Mouse (Mus musculus): ENCODE results near the gene Rnf212b. TPM values are rescaled to one million over a fixed set of nuclear protein-coding genes. Genes with fewer than 3 reads are reported as not detected.

Gene Rnf212b
- total and polyA plus RNA-seq, 3 experiments: not detected

GRCm38 (mm10) chr14:54903641-54904040, 89.7 kb downstream of the Rnf212b start:
- no peak overlapping the region for H3K9ac ChIP-seq (ENCODE audit: insufficient read depth, low read depth)
- peaks cover 0 to 10% of the 10 kb centered on the region in 2 experiments; a peak in 2 of 4 replicates for H3K4me1 ChIP-seq (ENCODE audit: control insufficient read depth in 1 of 2, insufficient read depth in 2 of 2)
- in situ Hi-C loops (cut with MboI; ENCODE audit: low pct_ligation_motif_present, low pct_unique_long_range_greater_than_20kb, low sequenced_read_pairs): loop anchor here (5.0 kb wide), 2 partner anchors 34 to 109 kb away; partner anchors contain the start of gene Cmtm5
- H3K36me3 ChIP-seq (replicated peaks in 1 of 2; ENCODE audit: control insufficient read depth in 1 of 2, insufficient read depth in 1 of 2, low read length in 1 of 2): peaks cover 0 to 9% of the 10 kb centered on the region in 2 experiments
- no peaks in the 10 kb centered on the region for H3K79me2 ChIP-seq (replicated peaks; ENCODE audit: control insufficient read depth, extremely low read depth, insufficient read depth, poor library complexity, severe bottlenecking)
- H3K9me3 ChIP-seq (replicated peaks; ENCODE audit: low read length): no peaks in the 10 kb centered on the region
- H3K4me3 ChIP-seq (replicated peaks in 1 of 3; ENCODE audit: low read depth in 2 of 3, low read length in 2 of 3, poor library complexity in 1 of 3): no peak overlapping the region
- peaks cover 2% of the 10 kb centered on the region for H3K27me3 ChIP-seq (replicated peaks)
- TF ChIP-seq RCOR1 (conservative IDR thresholded peaks at IDR 0.05; ENCODE audit: low read depth, low read length): no peak
- TF ChIP-seq IRF4 (IDR thresholded peaks at IDR 0.05; ENCODE audit: low read depth, low read length): no peak
- TF ChIP-seq MYC (IDR thresholded peaks at IDR 0.05; ENCODE audit: low read depth, low read length): no peak
- TF ChIP-seq TCF12 (IDR thresholded peaks at IDR 0.05; ENCODE audit: low read depth, low read length): no peak
- no peak for TF ChIP-seq MEF2A (IDR thresholded peaks at IDR 0.05; ENCODE audit: borderline replicate concordance, low read depth, low read length)
- no peak for TF ChIP-seq JUN (IDR thresholded peaks at IDR 0.05; ENCODE audit: insufficient read depth, low read depth, low read length)
- dilution Hi-C loops (cut with MboI; ENCODE audit: extremely low pct_ligation_motif_present, extremely low pct_unique_long_range_greater_than_20kb, low sequenced_read_pairs): no loop called here
- no peak overlapping the region for H3K27ac ChIP-seq (ENCODE audit: insufficient read depth, low read depth)
- DNase-seq (ENCODE audit: extremely low read depth): no peak
- H3K4me2 ChIP-seq (ENCODE audit: insufficient read depth, low read depth, poor library complexity, severe bottlenecking): no peak overlapping the region

Other genes starting within 250 kb of the Rnf212b start
Only the 20 nearest of the 24 such genes appear.
- gene Psmb11, start 192.7 kb upstream of the Rnf212b start, total RNA-seq (2012; rRNA removed): not detected in 2 replicates
- not detected in 2 replicates for gene Psmb11, start 192.7 kb upstream of the Rnf212b start, total RNA-seq (2014; rRNA removed)
- not detected in 2 replicates for gene Psmb11, start 192.7 kb upstream of the Rnf212b start, polyA plus RNA-seq (2012; ENCODE audit: insufficient read length, low read depth)
- not detected in 2 replicates for gene Gm17606, start 173.2 kb upstream of the Rnf212b start, total RNA-seq (2012; rRNA removed)
- gene Gm17606, start 173.2 kb upstream of the Rnf212b start, total RNA-seq (2014; rRNA removed): not detected in 2 replicates
- 1.9 and 2.5 TPM in 2 replicates for gene Gm17606, start 173.2 kb upstream of the Rnf212b start, polyA plus RNA-seq (2012; ENCODE audit: insufficient read length, low read depth)
- 1.5 and 1.6 TPM in 2 replicates for gene Cdh24, start 172.8 kb upstream of the Rnf212b start, total RNA-seq (2012; rRNA removed)
- 1.0 and 1.2 TPM in 2 replicates for gene Cdh24, start 172.8 kb upstream of the Rnf212b start, total RNA-seq (2014; rRNA removed)
- 4.9 and 5.4 TPM in 2 replicates for gene Cdh24, start 172.8 kb upstream of the Rnf212b start, polyA plus RNA-seq (2012; ENCODE audit: insufficient read length, low read depth)
- gene 1700123O20Rik, start 127.9 kb upstream of the Rnf212b start, total RNA-seq (2012; rRNA removed): 33.1 and 37.4 TPM in 2 replicates
- 56.0 and 59.1 TPM in 2 replicates for gene 1700123O20Rik, start 127.9 kb upstream of the Rnf212b start, total RNA-seq (2014; rRNA removed)
- 60.7 and 63.3 TPM in 2 replicates for gene 1700123O20Rik, start 127.9 kb upstream of the Rnf212b start, polyA plus RNA-seq (2012; ENCODE audit: insufficient read length, low read depth)
- gene Acin1, start 127.2 kb upstream of the Rnf212b start, total RNA-seq (2012; rRNA removed): 118 and 148 TPM in 2 replicates
- 74.0 and 85.6 TPM in 2 replicates for gene Acin1, start 127.2 kb upstream of the Rnf212b start, total RNA-seq (2014; rRNA removed)
- gene Acin1, start 127.2 kb upstream of the Rnf212b start, polyA plus RNA-seq (2012; ENCODE audit: insufficient read length, low read depth): 324 and 364 TPM in 2 replicates
- not detected in 2 replicates for gene Gm29776, start 115.3 kb upstream of the Rnf212b start, total RNA-seq (2012; rRNA removed)
- gene Gm29776, start 115.3 kb upstream of the Rnf212b start, total RNA-seq (2014; rRNA removed): not detected in 2 replicates
- not detected in 2 replicates for gene Gm29776, start 115.3 kb upstream of the Rnf212b start, polyA plus RNA-seq (2012; ENCODE audit: insufficient read length, low read depth)
- 0.34 TPM in 1 of 2 replicates, not detected in the other for gene Cebpe, start 102.0 kb upstream of the Rnf212b start, total RNA-seq (2012; rRNA removed)
- not detected in 2 replicates for gene Cebpe, start 102.0 kb upstream of the Rnf212b start, total RNA-seq (2014; rRNA removed)
- 0.46 TPM in 1 of 2 replicates, not detected in the other for gene Cebpe, start 102.0 kb upstream of the Rnf212b start, polyA plus RNA-seq (2012; ENCODE audit: insufficient read length, low read depth)
- gene Slc7a8, start 32.2 kb upstream of the Rnf212b start, total RNA-seq (2012; rRNA removed): 0.08 and 0.13 TPM in 2 replicates
- not detected in 2 replicates for gene Slc7a8, start 32.2 kb upstream of the Rnf212b start, total RNA-seq (2014; rRNA removed)
- gene Slc7a8, start 32.2 kb upstream of the Rnf212b start, polyA plus RNA-seq (2012; ENCODE audit: insufficient read length, low read depth): 0.16 and 0.17 TPM in 2 replicates
- 2.3 and 3.7 TPM in 2 replicates for gene Homez, start 56.8 kb downstream of the Rnf212b start, total RNA-seq (2012; rRNA removed)
- 3.5 TPM in 2 replicates for gene Homez, start 56.8 kb downstream of the Rnf212b start, total RNA-seq (2014; rRNA removed)
- gene Homez, start 56.8 kb downstream of the Rnf212b start, polyA plus RNA-seq (2012; ENCODE audit: insufficient read length, low read depth): 2.3 and 7.2 TPM in 2 replicates
- 1.3 and 1.6 TPM in 2 replicates for gene Ppp1r3e, start 63.4 kb downstream of the Rnf212b start, total RNA-seq (2012; rRNA removed)
- 0.51 and 0.55 TPM in 2 replicates for gene Ppp1r3e, start 63.4 kb downstream of the Rnf212b start, total RNA-seq (2014; rRNA removed)
- gene Ppp1r3e, start 63.4 kb downstream of the Rnf212b start, polyA plus RNA-seq (2012; ENCODE audit: insufficient read length, low read depth): 1.2 and 1.4 TPM in 2 replicates
- 4.8 and 6.2 TPM in 2 replicates for gene Bcl2l2, start 69.2 kb downstream of the Rnf212b start, total RNA-seq (2012; rRNA removed)
- gene Bcl2l2, start 69.2 kb downstream of the Rnf212b start, total RNA-seq (2014; rRNA removed): 0.32 and 0.50 TPM in 2 replicates
- 0.46 and 0.76 TPM in 2 replicates for gene Bcl2l2, start 69.2 kb downstream of the Rnf212b start, polyA plus RNA-seq (2012; ENCODE audit: insufficient read length, low read depth)
- 0.13 TPM in 1 of 2 replicates, not detected in the other for gene Gm20521, start 69.3 kb downstream of the Rnf212b start, total RNA-seq (2012; rRNA removed)
- gene Gm20521, start 69.3 kb downstream of the Rnf212b start, total RNA-seq (2014; rRNA removed): not detected in 2 replicates
- gene Gm20521, start 69.3 kb downstream of the Rnf212b start, polyA plus RNA-seq (2012; ENCODE audit: insufficient read length, low read depth): not detected in 2 replicates
- gene Pabpn1, start 78.4 kb downstream of the Rnf212b start, total RNA-seq (2012; rRNA removed): 56.8 and 73.7 TPM in 2 replicates
- 85.5 and 88.0 TPM in 2 replicates for gene Pabpn1, start 78.4 kb downstream of the Rnf212b start, total RNA-seq (2014; rRNA removed)
- gene Pabpn1, start 78.4 kb downstream of the Rnf212b start, polyA plus RNA-seq (2012; ENCODE audit: insufficient read length, low read depth): 275 and 302 TPM in 2 replicates
- gene Slc22a17, start 99.0 kb downstream of the Rnf212b start, total RNA-seq (2012; rRNA removed): 0.71 and 1.1 TPM in 2 replicates
- 0.04 and 0.16 TPM in 2 replicates for gene Slc22a17, start 99.0 kb downstream of the Rnf212b start, total RNA-seq (2014; rRNA removed)
- 0.15 and 0.34 TPM in 2 replicates for gene Slc22a17, start 99.0 kb downstream of the Rnf212b start, polyA plus RNA-seq (2012; ENCODE audit: insufficient read length, low read depth)
- not detected in 2 replicates for gene Efs, start 112.0 kb downstream of the Rnf212b start, total RNA-seq (2012; rRNA removed)
- gene Efs, start 112.0 kb downstream of the Rnf212b start, total RNA-seq (2014; rRNA removed): not detected in 2 replicates
- gene Efs, start 112.0 kb downstream of the Rnf212b start, polyA plus RNA-seq (2012; ENCODE audit: insufficient read length, low read depth): not detected in 2 replicates
- gene Il25, start 118.6 kb downstream of the Rnf212b start, total RNA-seq (2012; rRNA removed): not detected in 2 replicates
- gene Il25, start 118.6 kb downstream of the Rnf212b start, total RNA-seq (2014; rRNA removed): not detected in 2 replicates
- gene Il25, start 118.6 kb downstream of the Rnf212b start, polyA plus RNA-seq (2012; ENCODE audit: insufficient read length, low read depth): not detected in 2 replicates
- gene Cmtm5, start 122.1 kb downstream of the Rnf212b start, total RNA-seq (2012; rRNA removed): not detected in 2 replicates
- gene Cmtm5, start 122.1 kb downstream of the Rnf212b start, total RNA-seq (2014; rRNA removed): not detected in 2 replicates
- not detected in 2 replicates for gene Cmtm5, start 122.1 kb downstream of the Rnf212b start, polyA plus RNA-seq (2012; ENCODE audit: insufficient read length, low read depth)
- 0.21 and 0.98 TPM in 2 replicates for gene Myh6, start 152.8 kb downstream of the Rnf212b start, total RNA-seq (2012; rRNA removed)
- gene Myh6, start 152.8 kb downstream of the Rnf212b start, total RNA-seq (2014; rRNA removed): 0.04 and 0.16 TPM in 2 replicates
- 1.3 and 1.5 TPM in 2 replicates for gene Myh6, start 152.8 kb downstream of the Rnf212b start, polyA plus RNA-seq (2012; ENCODE audit: insufficient read length, low read depth)
- not detected in 2 replicates for gene Gm17428, start 162.8 kb downstream of the Rnf212b start, total RNA-seq (2012; rRNA removed)
- not detected in 2 replicates for gene Gm17428, start 162.8 kb downstream of the Rnf212b start, total RNA-seq (2014; rRNA removed)
- not detected in 2 replicates for gene Gm17428, start 162.8 kb downstream of the Rnf212b start, polyA plus RNA-seq (2012; ENCODE audit: insufficient read length, low read depth)
- 0.08 TPM in 2 replicates for gene Myh7, start 180.5 kb downstream of the Rnf212b start, total RNA-seq (2012; rRNA removed)
- gene Myh7, start 180.5 kb downstream of the Rnf212b start, total RNA-seq (2014; rRNA removed): not detected in 2 replicates
- 0.57 TPM in 1 of 2 replicates, not detected in the other for gene Myh7, start 180.5 kb downstream of the Rnf212b start, polyA plus RNA-seq (2012; ENCODE audit: insufficient read length, low read depth)

Measured in CH12.LX (cell line).